Mouse (Mus musculus) forelimb bud, embryonic 11.5 days (tissue): ENCODE data around the gene Nup214.
A peak's percentile ranks its signal among the peaks of the same experiment; 100 is the strongest.

Experiments used
- DNase-seq: peaks from one replicate; pipeline ENCODE4 v3.0.0-alpha.2; 2012; ENCODE audit warnings: low read depth, low spot score

Nup214 gene

DNA sequence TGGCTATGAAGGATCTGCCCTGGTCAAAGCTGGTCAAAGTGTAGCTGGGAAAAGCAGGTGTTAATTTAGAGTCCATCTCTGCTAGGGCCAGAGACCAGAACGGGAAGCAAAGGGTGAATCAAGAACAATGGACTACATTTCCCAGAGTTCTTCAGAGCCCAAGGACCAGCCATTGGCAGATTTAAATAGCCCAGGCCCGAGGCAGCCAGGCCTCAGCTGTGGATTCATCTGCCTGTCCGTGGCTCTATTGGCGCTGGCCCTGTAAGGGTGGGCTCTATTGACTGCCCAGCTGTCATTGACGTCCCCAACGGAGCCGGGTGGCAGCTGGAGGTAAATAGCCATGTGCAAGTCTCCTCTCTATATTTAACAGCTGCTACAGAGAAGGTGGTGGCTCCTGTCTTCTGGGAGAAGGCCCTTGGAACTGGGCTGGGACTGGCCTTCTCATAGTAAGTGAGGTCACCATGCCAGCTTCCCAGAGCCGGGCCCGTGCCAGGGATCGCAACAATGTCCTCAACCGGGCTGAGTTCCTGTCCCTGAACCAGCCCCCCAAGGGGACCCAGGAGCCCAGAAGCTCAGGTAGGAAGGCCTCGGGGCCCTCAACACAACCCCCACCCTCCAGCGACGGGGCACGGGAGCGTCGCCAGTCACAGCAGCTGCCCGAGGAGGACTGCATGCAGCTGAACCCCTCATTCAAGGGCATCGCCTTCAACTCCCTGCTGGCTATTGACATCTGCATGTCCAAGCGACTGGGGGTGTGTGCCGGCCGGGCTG lies 121.3 kb downstream of the Nup214 start, which contains the start of gene Plpp7:
Plpp7 (plus strand) TSS at position 178 of the 771 bp plus-strand sequence.
- peak; percentile 35 for DNase-seq

DNA sequence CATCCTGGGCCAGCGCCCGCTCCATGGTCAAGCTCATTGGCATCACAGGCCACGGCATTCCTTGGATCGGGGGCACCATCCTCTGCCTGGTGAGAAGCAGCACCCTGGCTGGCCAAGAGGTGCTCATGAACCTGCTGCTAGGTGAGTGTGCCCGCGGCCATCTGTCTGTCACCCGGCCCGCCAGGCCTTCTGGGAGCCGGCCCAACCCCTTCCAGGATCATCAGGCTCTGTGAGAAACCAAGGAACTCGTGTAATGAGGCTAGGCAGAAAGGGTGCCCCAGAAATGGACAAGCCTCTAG lies 121.8 kb downstream of the Nup214 start:
- no peak for DNase-seq

DNA sequence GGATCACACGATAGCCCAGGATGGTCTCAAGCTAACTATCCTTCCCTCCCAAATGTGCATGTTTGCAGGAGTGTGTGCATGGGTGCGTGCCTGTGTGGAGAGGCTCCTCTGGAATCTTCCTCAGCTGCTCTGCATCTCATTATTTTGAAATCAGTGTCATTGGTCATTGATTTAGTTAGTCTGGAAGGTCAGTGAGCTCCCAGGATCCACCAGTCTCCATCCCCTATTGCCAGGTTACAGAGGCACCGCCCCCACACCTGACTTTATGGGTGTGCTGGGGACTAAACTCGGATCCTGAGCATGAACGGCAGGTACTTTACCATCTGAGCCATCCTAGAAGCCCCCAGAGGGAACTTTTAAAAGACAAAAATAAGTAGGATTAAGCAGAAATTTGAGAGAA lies 128.7 kb downstream of the Nup214 start:
- no peak for DNase-seq

DNA sequence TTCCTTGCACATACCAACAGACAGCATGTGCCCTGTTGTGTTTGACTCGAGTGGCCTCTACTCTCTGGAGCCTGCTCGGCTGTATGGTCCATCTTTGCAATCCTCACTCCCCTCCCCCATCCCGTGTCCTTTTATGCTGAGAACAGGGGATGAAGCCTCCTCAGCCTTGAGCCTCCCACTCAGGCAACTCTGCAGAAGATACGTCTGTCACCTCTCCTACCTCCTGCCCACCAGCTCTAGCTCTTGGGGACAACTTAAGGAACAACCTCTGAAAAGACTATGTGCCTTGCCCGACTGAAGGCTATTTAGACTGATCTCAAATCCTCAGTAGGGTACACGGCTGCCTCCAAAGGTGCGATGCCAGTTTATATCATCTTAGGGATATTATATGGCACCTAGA lies 129.3 kb downstream of the Nup214 start:
- no peak for DNase-seq
